ENCODE assay signal across 8 mouse cellular contexts in genomic region chr14:55672741-55673060, GRCm38 (mm10). TPM values are rescaled to one million over a fixed set of nuclear protein-coding genes. Genes with fewer than 3 reads are reported as not detected.
DNase-seq lines count a peak whose midpoint lies in the region; ATAC-seq and TF ChIP-seq lines count a peak whose summit lies in the region.

No protein-coding gene starts in this region.

- H3K27ac ChIP-seq in kidney, postnatal 0 days, result peak overlapping the region; percentile 82; the same call in 1 of the 2 replicates
- H3K27ac ChIP-seq in embryonic facial prominence, embryonic 10.5 days (replicated peaks), result peak overlapping the region; percentile 97; the same call in 1 of the 2 replicates
- H3K27ac ChIP-seq in hindbrain, embryonic 16.5 days (ENCODE audit: low read depth, low read length), result no peak overlapping the region
- peak overlapping the region; percentile 89 for H3K27ac ChIP-seq in midbrain, embryonic 15.5 days

- H3K27me3 ChIP-seq in kidney, postnatal 0 days (ENCODE audit: insufficient read depth, low read length), result no peaks in the 10 kb centered on the region
- H3K27me3 ChIP-seq in embryonic facial prominence, embryonic 10.5 days (replicated peaks; ENCODE audit: low read depth, poor library complexity, severe bottlenecking), result no peaks in the 10 kb centered on the region
- no peaks in the 10 kb centered on the region for H3K27me3 ChIP-seq in hindbrain, embryonic 16.5 days (replicated peaks; ENCODE audit: control insufficient read depth, insufficient read depth, low read length)
- no peaks in the 10 kb centered on the region for H3K27me3 ChIP-seq in midbrain, embryonic 15.5 days (replicated peaks)

- H3K9ac ChIP-seq in kidney, postnatal 0 days (ENCODE audit: low read depth, low read length), result peak overlapping the region; percentile 51; the same call in 1 of the 2 replicates
- H3K9ac ChIP-seq in hindbrain, embryonic 16.5 days (ENCODE audit: low read depth, low read length), result peak overlapping the region; percentile 85
- H3K9ac ChIP-seq in midbrain, embryonic 15.5 days, result peak overlapping the region; percentile 12; the same call in 1 of the 2 replicates

- peak overlapping the region; percentile 76 for H3K4me2 ChIP-seq in kidney, postnatal 0 days (ENCODE audit: low read length)
- peak overlapping the region; percentile 79 for H3K4me2 ChIP-seq in hindbrain, embryonic 16.5 days (ENCODE audit: low read length)
- peak overlapping the region; percentile 80 for H3K4me2 ChIP-seq in midbrain, embryonic 15.5 days

- H3K9me3 ChIP-seq in kidney, postnatal 0 days (replicated peaks; ENCODE audit: low read length), result no peaks in the 10 kb centered on the region
- H3K9me3 ChIP-seq in embryonic facial prominence, embryonic 10.5 days, result no peaks in the 10 kb centered on the region
- no peaks in the 10 kb centered on the region for H3K9me3 ChIP-seq in hindbrain, embryonic 16.5 days (ENCODE audit: control insufficient read depth, low read length)
- no peaks in the 10 kb centered on the region for H3K9me3 ChIP-seq in midbrain, embryonic 15.5 days

- no peak for DNase-seq in kidney, postnatal 0 days (ENCODE audit: low spot score)
- no peak for DNase-seq in kidney, adult 9 months
- DNase-seq in embryonic facial prominence, embryonic 10.5 days (ENCODE audit: low spot score), result no peak
- DNase-seq in left cerebral cortex, postnatal 10 days (ENCODE audit: extremely low spot score in 1 of 2, low spot score in 2 of 2), result no peak
- no peak for DNase-seq in gastrocnemius, postnatal 10 days
- DNase-seq in gastrocnemius, postnatal 4 days (ENCODE audit: low spot score in 2 of 2), result no peak

- ATAC-seq in kidney, postnatal 0 days (replicated peaks; ENCODE audit: low FRiP score, low read depth), result no peak
- no peak for ATAC-seq in hindbrain, embryonic 16.5 days
- no peak for ATAC-seq in midbrain, embryonic 15.5 days (replicated peaks)

- H3K36me3 ChIP-seq in kidney, postnatal 0 days (ENCODE audit: insufficient read depth, low read length), result peaks cover 17% of the 10 kb centered on the region
- H3K36me3 ChIP-seq in embryonic facial prominence, embryonic 10.5 days (replicated peaks), result peaks cover 47% of the 10 kb centered on the region
- H3K36me3 ChIP-seq in hindbrain, embryonic 16.5 days (ENCODE audit: control insufficient read depth, insufficient read depth, low read length), result peaks cover 18% of the 10 kb centered on the region
- peaks cover 3% of the 10 kb centered on the region; the same call in 1 of the 2 replicates for H3K36me3 ChIP-seq in midbrain, embryonic 15.5 days (replicated peaks)

- WGBS in kidney, postnatal 0 days, result 71% methylated on average over 7 of the region's 7 CpGs
- WGBS in embryonic facial prominence, embryonic 10.5 days, result 81% methylated on average over 7 of the region's 7 CpGs
- 83% methylated on average over 7 of the region's 7 CpGs for WGBS in hindbrain, embryonic 16.5 days
- WGBS in midbrain, embryonic 15.5 days, result 83% methylated on average over 7 of the region's 7 CpGs

- H3K4me3 ChIP-seq in kidney, postnatal 0 days (replicated peaks; ENCODE audit: low read depth, low read length), result peak overlapping the region; percentile 70
- H3K4me3 ChIP-seq in embryonic facial prominence, embryonic 10.5 days, result peak overlapping the region; percentile 92
- peak overlapping the region; percentile 76 for H3K4me3 ChIP-seq in hindbrain, embryonic 16.5 days (ENCODE audit: low read length)
- peak overlapping the region; percentile 73 for H3K4me3 ChIP-seq in midbrain, embryonic 15.5 days

- intact Hi-C loops in left cerebral cortex, postnatal 10 days (cut with DNase I), result no loop called here

- H3K4me1 ChIP-seq in kidney, postnatal 0 days (replicated peaks; ENCODE audit: insufficient read depth, low read length), result peaks cover 13% of the 10 kb centered on the region
- peaks cover 20% of the 10 kb centered on the region for H3K4me1 ChIP-seq in embryonic facial prominence, embryonic 10.5 days
- H3K4me1 ChIP-seq in hindbrain, embryonic 16.5 days (ENCODE audit: control insufficient read depth, insufficient read depth, low read depth, low read length), result peaks cover 16% of the 10 kb centered on the region
- peaks cover 23% of the 10 kb centered on the region for H3K4me1 ChIP-seq in midbrain, embryonic 15.5 days

- no peak for TF ChIP-seq CTCF in kidney, postnatal 0 days (IDR thresholded peaks at IDR 0.05; ENCODE audit: low read depth)

RNA-seq across cellular contexts. Expression of gene Nedd8, which starts 0.8 kb away (rescaled TPM):
- polyA plus RNA-seq in kidney, postnatal 0 days (2015; fragmentation: Nextera tagmentation; extraction: Ambion mirVana), result 508 and 548 TPM in 2 replicates
- polyA plus RNA-seq in embryonic facial prominence, embryonic 10.5 days (2016; fragmentation: Nextera tagmentation; extraction: Ambion mirVana), result 628 and 638 TPM in 2 replicates
- 567 and 599 TPM in 2 replicates for polyA plus RNA-seq in hindbrain, embryonic 16.5 days (2015; fragmentation: Nextera tagmentation; extraction: Ambion mirVana)
- 531 and 550 TPM in 2 replicates for polyA plus RNA-seq in midbrain, embryonic 15.5 days (2015; fragmentation: Nextera tagmentation; extraction: Ambion mirVana)
- 100 to 1,000 TPM; 355 to 367 TPM for total RNA-seq in left cerebral cortex, postnatal 10 days (2021)
- total RNA-seq in gastrocnemius, postnatal 10 days (2021), result 100 to 1,000 TPM; 242 to 253 TPM
- 100 to 1,000 TPM; 257 to 278 TPM for total RNA-seq in gastrocnemius, postnatal 4 days (2021)

RNA-seq across cellular contexts. Expression of gene Gmpr2, which starts 1.0 kb away (rescaled TPM):
- polyA plus RNA-seq in kidney, postnatal 0 days (2015; fragmentation: Nextera tagmentation; extraction: Ambion mirVana), result 48.2 and 49.7 TPM in 2 replicates
- polyA plus RNA-seq in embryonic facial prominence, embryonic 10.5 days (2016; fragmentation: Nextera tagmentation; extraction: Ambion mirVana), result 60.7 and 64.7 TPM in 2 replicates
- 48.6 and 50.4 TPM in 2 replicates for polyA plus RNA-seq in hindbrain, embryonic 16.5 days (2015; fragmentation: Nextera tagmentation; extraction: Ambion mirVana)
- polyA plus RNA-seq in midbrain, embryonic 15.5 days (2015; fragmentation: Nextera tagmentation; extraction: Ambion mirVana), result 42.8 and 43.1 TPM in 2 replicates
- 10 to 100 TPM; 27.6 to 27.9 TPM for total RNA-seq in left cerebral cortex, postnatal 10 days (2021)
- 1 to 10 TPM; 5.9 to 8.6 TPM for total RNA-seq in gastrocnemius, postnatal 10 days (2021)
- 10 to 100 TPM; 12.7 to 13.9 TPM for total RNA-seq in gastrocnemius, postnatal 4 days (2021)

RNA-seq across cellular contexts. Expression of gene Tinf2, which starts 8.9 kb away (rescaled TPM):
- polyA plus RNA-seq in kidney, postnatal 0 days (2015; fragmentation: Nextera tagmentation; extraction: Ambion mirVana), result 24.6 and 29.0 TPM in 2 replicates
- polyA plus RNA-seq in embryonic facial prominence, embryonic 10.5 days (2016; fragmentation: Nextera tagmentation; extraction: Ambion mirVana), result 65.8 and 69.2 TPM in 2 replicates
- polyA plus RNA-seq in hindbrain, embryonic 16.5 days (2015; fragmentation: Nextera tagmentation; extraction: Ambion mirVana), result 25.3 and 25.7 TPM in 2 replicates
- 25.6 TPM in 2 replicates for polyA plus RNA-seq in midbrain, embryonic 15.5 days (2015; fragmentation: Nextera tagmentation; extraction: Ambion mirVana)
- total RNA-seq in left cerebral cortex, postnatal 10 days (2021), result 10 to 100 TPM; 13.9 to 16.0 TPM
- 10 to 100 TPM; 11.7 to 14.9 TPM for total RNA-seq in gastrocnemius, postnatal 10 days (2021)
- total RNA-seq in gastrocnemius, postnatal 4 days (2021), result 10 to 100 TPM; 21.6 to 21.7 TPM

RNA-seq across cellular contexts. Expression of gene Mdp1, which starts 12.4 kb away (rescaled TPM):
- polyA plus RNA-seq in kidney, postnatal 0 days (2015; fragmentation: Nextera tagmentation; extraction: Ambion mirVana), result 48.8 and 56.0 TPM in 2 replicates
- 62.1 and 66.3 TPM in 2 replicates for polyA plus RNA-seq in embryonic facial prominence, embryonic 10.5 days (2016; fragmentation: Nextera tagmentation; extraction: Ambion mirVana)
- 77.2 and 82.8 TPM in 2 replicates for polyA plus RNA-seq in hindbrain, embryonic 16.5 days (2015; fragmentation: Nextera tagmentation; extraction: Ambion mirVana)
- 77.1 and 79.5 TPM in 2 replicates for polyA plus RNA-seq in midbrain, embryonic 15.5 days (2015; fragmentation: Nextera tagmentation; extraction: Ambion mirVana)
- 10 to 100 TPM; 43.7 to 48.4 TPM for total RNA-seq in left cerebral cortex, postnatal 10 days (2021)
- total RNA-seq in gastrocnemius, postnatal 10 days (2021), result 10 to 100 TPM; 20.9 to 22.2 TPM
- total RNA-seq in gastrocnemius, postnatal 4 days (2021), result 10 to 100 TPM; 27.2 to 27.5 TPM

RNA-seq across cellular contexts. Expression of gene Tssk4, which starts 22.7 kb away (rescaled TPM):
- polyA plus RNA-seq in kidney, postnatal 0 days (2015; fragmentation: Nextera tagmentation; extraction: Ambion mirVana), result 0.47 and 1.1 TPM in 2 replicates
- polyA plus RNA-seq in embryonic facial prominence, embryonic 10.5 days (2016; fragmentation: Nextera tagmentation; extraction: Ambion mirVana), result 0.74 and 0.82 TPM in 2 replicates
- polyA plus RNA-seq in hindbrain, embryonic 16.5 days (2015; fragmentation: Nextera tagmentation; extraction: Ambion mirVana), result 0.32 and 0.53 TPM in 2 replicates
- polyA plus RNA-seq in midbrain, embryonic 15.5 days (2015; fragmentation: Nextera tagmentation; extraction: Ambion mirVana), result 0.41 and 0.43 TPM in 2 replicates
- under 1 TPM; 0.75 to 0.85 TPM for total RNA-seq in left cerebral cortex, postnatal 10 days (2021)
- 1 to 10 TPM in 1 of 2 experiments, under 1 TPM in 1; 0.54 to 1.1 TPM for total RNA-seq in gastrocnemius, postnatal 10 days (2021)
- total RNA-seq in gastrocnemius, postnatal 4 days (2021), result 1 to 10 TPM; 1.4 to 2.0 TPM

Comparison
In these comparisons a context has a peak if more than half of its experiments do, and no peak if none do; other contexts are left out.
1. H3K9ac ChIP-seq: peak in every context shown above with its lines; median percentile 85 in hindbrain, embryonic 16.5 days; 51 in kidney, postnatal 0 days; 12 in midbrain, embryonic 15.5 days.